In the genomic region with DNA sequence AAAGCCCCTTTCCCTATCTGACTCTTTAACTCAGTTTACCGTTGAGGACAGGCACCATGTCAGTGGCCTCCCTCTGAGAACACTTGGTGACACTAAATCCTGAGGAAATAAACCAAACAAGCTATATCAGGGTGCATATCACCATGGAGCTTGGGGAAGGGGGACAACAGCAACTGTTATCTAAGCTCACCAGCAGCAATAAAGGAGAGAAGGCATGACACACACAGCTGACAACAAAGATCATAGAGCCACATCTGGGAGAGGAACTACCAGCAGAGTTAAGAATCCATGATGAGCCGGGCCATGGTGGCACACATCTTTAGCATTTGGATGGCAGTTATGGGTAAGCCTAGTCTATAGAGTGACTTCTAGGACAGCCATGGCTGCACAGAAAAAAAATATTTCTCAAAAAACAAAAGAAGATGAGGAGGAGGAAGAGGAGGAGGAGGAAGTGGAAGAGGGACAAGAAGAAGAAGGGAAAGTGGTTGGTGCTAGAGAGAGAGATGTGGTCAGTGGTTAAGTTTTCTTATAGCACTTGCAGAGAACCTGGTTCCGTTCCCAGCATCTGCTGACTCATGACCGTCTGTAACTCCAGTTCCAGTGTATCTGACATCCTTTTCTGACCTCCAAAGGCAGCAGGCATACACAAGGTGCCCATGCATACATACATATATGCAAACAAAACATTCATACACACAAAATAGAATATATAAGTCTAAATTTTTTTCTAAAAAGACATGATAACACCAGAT, we compare ENCODE assay signal across 16 mouse cellular contexts. TPM values are rescaled to one million over a fixed set of nuclear protein-coding genes. Genes with fewer than 3 reads are reported as not detected.
"Had no signal": no experiment of that assay in that cellular context is flagged by ENCODE, and none has a peak within 500 bp of the region (broad histone marks: within the 10 kb centered on the region; RNA-seq: fewer than 3 reads in every experiment).

No protein-coding gene starts in this region.

RNA-seq across cellular contexts. Expression of gene Gm5039, which starts 13.0 kb away (rescaled TPM):
- polyA plus RNA-seq: liver, postnatal 0 days; lung, adult 2 months; lung, embryonic 15.5 days; lung, postnatal 0 days; macrophage; midbrain, embryonic 10.5 days; midbrain, embryonic 12.5 days; midbrain, embryonic 14.5 days; midbrain, embryonic 16.5 days; neural tube, embryonic 11.5 days; neural tube, embryonic 13.5 days; neural tube, embryonic 15.5 days; small intestine, adult 2 months; stomach, embryonic 14.5 days; stomach, embryonic 16.5 days; thymus, postnatal 0 days had no signal
